Mouse (Mus musculus): ENCODE data around the gene Ndufaf2. TPM values are rescaled to one million over a fixed set of nuclear protein-coding genes. Genes with fewer than 3 reads are reported as not detected.

Ndufaf2 gene
- polyA plus RNA-seq, 1 experiment, result 4.4 TPM

- Histone ChIP-seq H3K36me3 (ENCODE audit: control insufficient read depth) (no peaks in the 10 kb centered on the region), H3K27me3 (ENCODE audit: control insufficient read depth) (no peaks in the 10 kb centered on the region), H3K4me1 (ENCODE audit: control insufficient read depth) (peaks cover 24% of the 10 kb centered on the region), H3K9me3 (ENCODE audit: control insufficient read depth, low read length) (no peaks in the 10 kb centered on the region), H3K4me3 (replicated peaks) (no peak overlapping the region)
- TF ChIP-seq TAL1 (IDR thresholded peaks at IDR 0.05; ENCODE audit: low read length) (no peak), GATA1 (IDR thresholded peaks at IDR 0.05; ENCODE audit: low read length) (no peak)
Measured at GRCm38 (mm10) chr13:108039902-108040301, 118.5 kb downstream of the Ndufaf2 start.

- H3K4me3 ChIP-seq (replicated peaks), result no peak overlapping the region
- no peaks in the 10 kb centered on the region for H3K9me3 ChIP-seq (ENCODE audit: control insufficient read depth, low read length)
- no peak for TF ChIP-seq GATA1 (IDR thresholded peaks at IDR 0.05; ENCODE audit: low read length)
- TF ChIP-seq TAL1 (IDR thresholded peaks at IDR 0.05; ENCODE audit: low read length), result no peak
- H3K27me3 ChIP-seq (ENCODE audit: control insufficient read depth), result no peaks in the 10 kb centered on the region
- peaks cover 23% of the 10 kb centered on the region for H3K4me1 ChIP-seq (ENCODE audit: control insufficient read depth)
- H3K36me3 ChIP-seq (ENCODE audit: control insufficient read depth), result no peaks in the 10 kb centered on the region
Measured at GRCm38 (mm10) chr13:108039375-108039774, 119.0 kb downstream of the Ndufaf2 start.

GRCm38 (mm10) chr13:108032789-108033188 lies 125.6 kb downstream of the Ndufaf2 start:
- H3K4me1 ChIP-seq (ENCODE audit: control insufficient read depth), result 0 out of 2 replicates have a peak, but pooled peaks cover 1% of the 10 kb centered on the region
- H3K36me3 ChIP-seq (ENCODE audit: control insufficient read depth), result no peaks in the 10 kb centered on the region
- H3K9me3 ChIP-seq (ENCODE audit: control insufficient read depth, low read length), result no peaks in the 10 kb centered on the region
- H3K4me3 ChIP-seq (replicated peaks), result no peak overlapping the region
- TF ChIP-seq GATA1 (IDR thresholded peaks at IDR 0.05; ENCODE audit: low read length) (no peak), TAL1 (IDR thresholded peaks at IDR 0.05; ENCODE audit: low read length) (no peak)
- no peaks in the 10 kb centered on the region for H3K27me3 ChIP-seq (ENCODE audit: control insufficient read depth)

GRCm38 (mm10) chr13:108025802-108026201 lies 132.6 kb downstream of the Ndufaf2 start:
- no peak overlapping the region for H3K4me3 ChIP-seq (replicated peaks)
- no peak for TF ChIP-seq TAL1 (IDR thresholded peaks at IDR 0.05; ENCODE audit: low read length)
- TF ChIP-seq GATA1 (IDR thresholded peaks at IDR 0.05; ENCODE audit: low read length), result no peak
- H3K27me3 ChIP-seq (ENCODE audit: control insufficient read depth), result no peaks in the 10 kb centered on the region
- H3K36me3 ChIP-seq (ENCODE audit: control insufficient read depth), result no peaks in the 10 kb centered on the region
- H3K4me1 ChIP-seq (ENCODE audit: control insufficient read depth), result no peaks in the 10 kb centered on the region
- no peaks in the 10 kb centered on the region for H3K9me3 ChIP-seq (ENCODE audit: control insufficient read depth, low read length)

- no peaks in the 10 kb centered on the region for H3K36me3 ChIP-seq (ENCODE audit: control insufficient read depth)
- no peak for TF ChIP-seq GATA1 (IDR thresholded peaks at IDR 0.05; ENCODE audit: low read length)
- TF ChIP-seq TAL1 (IDR thresholded peaks at IDR 0.05; ENCODE audit: low read length), result no peak
- H3K9me3 ChIP-seq (ENCODE audit: control insufficient read depth, low read length), result no peaks in the 10 kb centered on the region
- no peaks in the 10 kb centered on the region for H3K27me3 ChIP-seq (ENCODE audit: control insufficient read depth)
- peaks cover 2% of the 10 kb centered on the region for H3K4me1 ChIP-seq (ENCODE audit: control insufficient read depth)
- no peak overlapping the region for H3K4me3 ChIP-seq (replicated peaks)
Measured at GRCm38 (mm10) chr13:108017349-108017748, 141.1 kb downstream of the Ndufaf2 start.

- no peaks in the 10 kb centered on the region for H3K27me3 ChIP-seq (ENCODE audit: control insufficient read depth)
- H3K9me3 ChIP-seq (ENCODE audit: control insufficient read depth, low read length), result no peaks in the 10 kb centered on the region
- no peaks in the 10 kb centered on the region for H3K36me3 ChIP-seq (ENCODE audit: control insufficient read depth)
- peaks cover 2% of the 10 kb centered on the region for H3K4me1 ChIP-seq (ENCODE audit: control insufficient read depth)
- no peak for TF ChIP-seq TAL1 (IDR thresholded peaks at IDR 0.05; ENCODE audit: low read length)
- TF ChIP-seq GATA1 (IDR thresholded peaks at IDR 0.05; ENCODE audit: low read length), result no peak
- no peak overlapping the region for H3K4me3 ChIP-seq (replicated peaks)
Measured at GRCm38 (mm10) chr13:108015166-108015565, 143.3 kb downstream of the Ndufaf2 start.

- Histone ChIP-seq H3K4me3 (replicated peaks) (no peak overlapping the region), H3K4me1 (ENCODE audit: control insufficient read depth) (peaks cover 2% of the 10 kb centered on the region), H3K9me3 (ENCODE audit: control insufficient read depth, low read length) (no peaks in the 10 kb centered on the region), H3K27me3 (ENCODE audit: control insufficient read depth) (no peaks in the 10 kb centered on the region), H3K36me3 (ENCODE audit: control insufficient read depth) (no peaks in the 10 kb centered on the region)
- no peak for TF ChIP-seq TAL1 (IDR thresholded peaks at IDR 0.05; ENCODE audit: low read length)
- TF ChIP-seq GATA1 (IDR thresholded peaks at IDR 0.05; ENCODE audit: low read length), result no peak
Measured at GRCm38 (mm10) chr13:108013839-108014238, 144.6 kb downstream of the Ndufaf2 start.

- no peak for TF ChIP-seq TAL1 (IDR thresholded peaks at IDR 0.05; ENCODE audit: low read length)
- no peak for TF ChIP-seq GATA1 (IDR thresholded peaks at IDR 0.05; ENCODE audit: low read length)
- H3K9me3 ChIP-seq (ENCODE audit: control insufficient read depth, low read length), result peaks cover 2% of the 10 kb centered on the region; the same call in 1 of the 2 replicates
- peaks cover under 1% of the 10 kb centered on the region for H3K4me1 ChIP-seq (ENCODE audit: control insufficient read depth)
- H3K27me3 ChIP-seq (ENCODE audit: control insufficient read depth), result no peaks in the 10 kb centered on the region
- no peaks in the 10 kb centered on the region for H3K36me3 ChIP-seq (ENCODE audit: control insufficient read depth)
- no peak overlapping the region for H3K4me3 ChIP-seq (replicated peaks)
Measured at GRCm38 (mm10) chr13:108013110-108013509, 145.3 kb downstream of the Ndufaf2 start.

GRCm38 (mm10) chr13:108007861-108008260 lies 150.6 kb downstream of the Ndufaf2 start:
- H3K27me3 ChIP-seq (ENCODE audit: control insufficient read depth), result no peaks in the 10 kb centered on the region
- no peaks in the 10 kb centered on the region for H3K4me1 ChIP-seq (ENCODE audit: control insufficient read depth)
- no peak overlapping the region for H3K4me3 ChIP-seq (replicated peaks)
- no peak for TF ChIP-seq GATA1 (IDR thresholded peaks at IDR 0.05; ENCODE audit: low read length)
- peaks cover 2% of the 10 kb centered on the region; the same call in 1 of the 2 replicates for H3K9me3 ChIP-seq (ENCODE audit: control insufficient read depth, low read length)
- no peaks in the 10 kb centered on the region for H3K36me3 ChIP-seq (ENCODE audit: control insufficient read depth)

- H3K4me3 ChIP-seq (replicated peaks), result no peak overlapping the region
- TF ChIP-seq GATA1 (IDR thresholded peaks at IDR 0.05; ENCODE audit: low read length) (no peak), TAL1 (IDR thresholded peaks at IDR 0.05; ENCODE audit: low read length) (no peak)
- H3K9me3 ChIP-seq (ENCODE audit: control insufficient read depth, low read length), result no peaks in the 10 kb centered on the region
- no peaks in the 10 kb centered on the region for H3K27me3 ChIP-seq (ENCODE audit: control insufficient read depth)
- no peaks in the 10 kb centered on the region for H3K36me3 ChIP-seq (ENCODE audit: control insufficient read depth)
- H3K4me1 ChIP-seq (ENCODE audit: control insufficient read depth), result no peaks in the 10 kb centered on the region
Measured at GRCm38 (mm10) chr13:107996301-107996700, 162.1 kb downstream of the Ndufaf2 start.
